Mouse (Mus musculus): ENCODE data around the gene Dnajc16.
"Not testable (repeated sequence)": the region's sequence is repeated elsewhere in the genome, so short reads cannot be mapped to it uniquely, and the experiment has no call there.

Gene Dnajc16

DNA sequence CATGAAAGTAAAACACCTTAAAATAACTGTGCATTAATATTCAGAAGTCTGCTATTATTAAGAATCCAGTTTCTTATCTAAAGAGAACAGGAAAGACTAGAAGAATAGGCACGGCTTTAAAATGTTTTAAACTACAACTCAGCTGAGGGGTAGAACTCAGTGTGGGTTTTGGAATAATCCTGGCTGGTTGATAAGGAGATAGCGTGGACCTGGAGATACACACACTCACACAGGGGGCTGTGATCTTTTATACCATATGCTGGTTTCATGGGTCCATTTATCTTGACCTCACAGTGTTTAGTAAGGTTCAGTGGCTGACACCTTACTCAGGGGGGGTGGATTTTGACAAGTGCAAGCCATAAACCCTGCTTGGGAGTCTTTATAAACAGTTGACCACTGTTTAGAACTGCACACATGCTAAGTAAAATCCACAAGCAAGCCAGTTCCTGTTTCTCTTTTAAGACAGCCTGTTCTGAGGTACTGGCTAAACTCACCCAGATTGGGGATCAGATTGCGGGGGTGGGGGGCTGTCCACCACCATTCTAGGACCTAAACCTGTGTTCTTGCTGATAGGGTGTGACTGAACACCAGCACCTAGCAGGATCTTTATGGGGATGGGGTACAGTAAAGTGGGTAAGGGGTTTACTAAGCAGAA lies 1.0 kb downstream of the Dnajc16 start:
- peak; percentile 33 for DNase-seq (ENCODE audit: low read depth, low spot score)
- Histone ChIP-seq H3K27me3 (ENCODE audit: control insufficient read depth, insufficient read depth, low read length, poor library complexity, severe bottlenecking) (no peaks in the 10 kb centered on the region), H3K36me3 (ENCODE audit: control insufficient read depth, insufficient read depth, low read length, poor library complexity, severe bottlenecking) (no peaks in the 10 kb centered on the region; the same call in 1 of the 2 replicates)

- DNase-seq (ENCODE audit: low read depth, low spot score), result no peak
- no peaks in the 10 kb centered on the region; the same call in 1 of the 2 replicates for H3K36me3 ChIP-seq (ENCODE audit: control insufficient read depth, insufficient read depth, low read length, poor library complexity, severe bottlenecking)
- no peaks in the 10 kb centered on the region for H3K27me3 ChIP-seq (ENCODE audit: control insufficient read depth, insufficient read depth, low read length, poor library complexity, severe bottlenecking)
Measured at GRCm38 (mm10) chr4:141787462-141787861, 3.3 kb downstream of the Dnajc16 start.

DNA sequence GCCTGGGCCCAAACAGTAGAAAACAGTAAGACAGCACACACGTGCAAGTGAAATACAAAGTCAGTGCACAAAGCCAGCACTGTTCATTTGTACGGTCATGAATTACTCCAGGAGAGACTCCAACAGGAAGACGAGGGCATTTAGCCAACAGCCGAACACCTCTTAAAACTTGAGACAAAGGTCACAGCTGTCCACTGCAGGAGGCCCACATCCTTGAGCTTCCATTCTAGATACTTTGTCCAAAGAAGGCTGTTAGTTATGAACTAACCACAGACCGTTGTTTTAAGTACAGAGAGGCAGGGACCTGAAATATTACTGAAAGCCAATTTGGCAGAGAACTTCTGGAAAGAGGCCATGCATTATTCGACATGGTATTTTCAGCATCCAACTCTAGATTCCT lies 3.7 kb downstream of the Dnajc16 start:
- H3K36me3 ChIP-seq (ENCODE audit: control insufficient read depth, insufficient read depth, low read length, poor library complexity, severe bottlenecking), result no peaks in the 10 kb centered on the region; the same call in 1 of the 2 replicates
- no peaks in the 10 kb centered on the region for H3K27me3 ChIP-seq (ENCODE audit: control insufficient read depth, insufficient read depth, low read length, poor library complexity, severe bottlenecking)
- DNase-seq (ENCODE audit: low read depth, low spot score), result no peak

DNA sequence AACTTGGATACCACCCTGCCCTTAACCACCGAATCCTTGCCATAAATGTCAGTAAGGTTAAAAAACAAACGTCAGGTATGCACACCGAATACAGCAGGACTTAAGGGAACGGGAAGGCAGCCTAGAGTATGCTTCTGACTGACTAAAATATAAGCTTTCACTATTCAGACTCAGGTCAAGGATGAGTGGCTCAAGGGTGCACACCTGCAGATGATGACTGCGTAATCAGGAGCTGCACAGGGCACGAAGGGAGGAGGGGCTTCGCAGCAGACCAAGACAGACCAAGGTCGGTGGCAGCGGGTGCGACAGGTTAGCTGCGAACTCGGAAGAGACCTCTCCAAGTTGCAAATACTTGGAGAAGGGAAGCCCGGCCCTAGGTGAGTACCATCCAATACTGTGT lies 4.6 kb downstream of the Dnajc16 start:
- DNase-seq (ENCODE audit: low read depth, low spot score), result no peak
- H3K27me3 ChIP-seq (ENCODE audit: control insufficient read depth, insufficient read depth, low read length, poor library complexity, severe bottlenecking), result no peaks in the 10 kb centered on the region
- no peaks in the 10 kb centered on the region; the same call in 1 of the 2 replicates for H3K36me3 ChIP-seq (ENCODE audit: control insufficient read depth, insufficient read depth, low read length, poor library complexity, severe bottlenecking)

DNA sequence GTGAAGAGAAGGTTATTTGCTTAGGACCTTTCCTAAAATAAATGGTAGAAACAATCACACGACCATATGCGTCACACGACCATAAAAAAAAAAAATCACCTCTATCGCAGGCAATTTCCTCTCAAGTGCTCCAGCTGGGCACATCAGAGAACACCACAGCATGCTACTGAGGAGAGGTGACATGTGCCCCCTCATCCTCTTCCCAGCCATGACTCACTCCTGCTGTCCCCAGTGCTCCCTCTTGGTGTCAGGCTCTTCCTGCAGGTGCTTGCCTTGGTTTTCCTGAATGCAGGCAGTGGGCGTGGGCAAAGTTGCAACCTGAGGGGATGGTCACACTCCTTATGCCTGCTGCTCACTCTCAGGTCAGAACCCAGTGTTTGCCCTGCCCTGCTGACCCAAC lies 5.9 kb downstream of the Dnajc16 start:
- DNase-seq (ENCODE audit: low read depth, low spot score), result no peak
- Histone ChIP-seq H3K27me3 (ENCODE audit: control insufficient read depth, insufficient read depth, low read length, poor library complexity, severe bottlenecking) (no peaks in the 10 kb centered on the region), H3K36me3 (ENCODE audit: control insufficient read depth, insufficient read depth, low read length, poor library complexity, severe bottlenecking) (peaks cover 5% of the 10 kb centered on the region; the same call in 1 of the 2 replicates)

- H3K36me3 ChIP-seq (ENCODE audit: control insufficient read depth, insufficient read depth, low read length, poor library complexity, severe bottlenecking), result peaks cover 17% of the 10 kb centered on the region; the same call in 1 of the 2 replicates
- DNase-seq (ENCODE audit: low read depth, low spot score), result no peak
- no peaks in the 10 kb centered on the region for H3K27me3 ChIP-seq (ENCODE audit: control insufficient read depth, insufficient read depth, low read length, poor library complexity, severe bottlenecking)
Measured at GRCm38 (mm10) chr4:141781201-141781985, 9.3 kb downstream of the Dnajc16 start.

GRCm38 (mm10) chr4:141779828-141780227 lies 10.9 kb downstream of the Dnajc16 start:
- Histone ChIP-seq H3K36me3 (ENCODE audit: control insufficient read depth, insufficient read depth, low read length, poor library complexity, severe bottlenecking) (peaks cover 19% of the 10 kb centered on the region; the same call in 1 of the 2 replicates), H3K27me3 (ENCODE audit: control insufficient read depth, insufficient read depth, low read length, poor library complexity, severe bottlenecking) (no peaks in the 10 kb centered on the region)
- DNase-seq (ENCODE audit: low read depth, low spot score), result no peak

GRCm38 (mm10) chr4:141773019-141773418 lies 17.7 kb downstream of the Dnajc16 start:
- not testable (repeated sequence) for H3K36me3 ChIP-seq (ENCODE audit: control insufficient read depth, insufficient read depth, low read length, poor library complexity, severe bottlenecking); H3K27me3 ChIP-seq (ENCODE audit: control insufficient read depth, insufficient read depth, low read length, poor library complexity, severe bottlenecking); DNase-seq (ENCODE audit: low read depth, low spot score)

GRCm38 (mm10) chr4:141771823-141772222 lies 18.9 kb downstream of the Dnajc16 start:
- H3K27me3 ChIP-seq (ENCODE audit: control insufficient read depth, insufficient read depth, low read length, poor library complexity, severe bottlenecking), result no peaks in the 10 kb centered on the region
- no peak for DNase-seq (ENCODE audit: low read depth, low spot score)
- H3K36me3 ChIP-seq (ENCODE audit: control insufficient read depth, insufficient read depth, low read length, poor library complexity, severe bottlenecking), result peaks cover 7% of the 10 kb centered on the region

DNA sequence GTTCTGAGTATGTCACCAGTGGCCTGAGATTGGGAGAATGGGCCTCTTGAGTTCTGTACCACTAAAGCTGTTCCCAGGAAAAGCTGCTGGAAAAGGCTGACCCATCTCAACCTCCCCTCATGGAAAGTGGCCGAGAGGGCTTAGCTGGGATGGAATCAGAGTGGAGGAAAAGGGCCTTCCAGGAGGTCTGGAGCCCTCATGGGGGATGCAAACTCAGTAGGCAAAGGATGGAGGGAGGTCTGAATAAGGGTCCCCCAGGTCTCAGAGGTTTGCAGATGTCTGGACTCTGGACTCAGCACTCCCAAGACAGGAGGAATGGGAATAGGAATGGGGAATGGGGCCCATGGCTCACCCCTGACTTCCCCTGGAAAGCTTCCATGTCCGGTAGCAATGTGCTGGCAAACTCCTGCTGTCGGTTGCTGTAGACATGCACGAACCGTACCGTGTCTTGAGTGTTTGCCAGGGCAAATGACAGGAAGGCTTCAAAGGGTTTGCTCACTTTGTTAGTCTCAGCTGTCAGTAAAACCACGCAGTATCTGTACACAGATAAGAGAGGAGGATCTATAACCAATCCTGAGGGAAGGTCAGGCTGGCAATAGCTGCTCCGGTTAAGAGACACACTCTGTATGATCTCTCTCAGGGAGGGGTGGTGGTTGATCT lies 21.1 kb downstream of the Dnajc16 start:
- peaks cover 5% of the 10 kb centered on the region for H3K36me3 ChIP-seq (ENCODE audit: control insufficient read depth, insufficient read depth, low read length, poor library complexity, severe bottlenecking)
- DNase-seq (ENCODE audit: low read depth, low spot score), result no peak
- no peaks in the 10 kb centered on the region for H3K27me3 ChIP-seq (ENCODE audit: control insufficient read depth, insufficient read depth, low read length, poor library complexity, severe bottlenecking)

DNA sequence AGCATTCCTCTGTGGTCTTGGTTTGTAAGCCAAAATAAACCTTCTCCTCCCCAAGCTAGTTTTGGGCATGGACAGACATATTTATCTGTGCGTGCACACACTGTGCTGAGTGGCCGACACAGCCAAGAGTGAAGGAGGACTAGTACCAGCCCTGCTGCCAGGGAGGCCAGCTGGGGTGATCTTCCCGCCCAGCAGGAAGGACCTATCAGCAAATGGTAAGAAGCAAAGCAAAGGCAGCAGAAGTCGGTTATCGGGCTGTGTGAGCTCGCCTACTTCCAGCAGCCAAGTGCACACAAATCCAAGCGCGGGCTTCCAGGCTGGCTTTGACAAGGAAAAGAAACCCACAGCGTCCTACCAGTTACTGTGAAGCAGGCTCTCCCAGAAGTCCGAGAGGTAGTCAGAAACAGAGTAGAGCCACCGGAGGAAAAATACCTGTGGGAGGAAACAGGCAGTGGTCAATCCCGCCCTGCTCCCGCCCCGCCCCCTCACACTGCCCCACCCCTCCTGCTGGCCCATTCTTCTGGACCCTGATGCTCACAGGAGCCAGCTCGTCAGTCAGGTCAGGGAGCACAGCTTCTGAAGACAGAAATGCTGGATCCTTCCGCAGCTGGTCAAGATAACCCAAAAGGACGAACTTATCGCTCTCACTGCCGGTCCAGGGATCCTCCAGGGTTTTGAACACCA lies 23.2 kb downstream of the Dnajc16 start:
- Histone ChIP-seq H3K27me3 (ENCODE audit: control insufficient read depth, insufficient read depth, low read length, poor library complexity, severe bottlenecking) (no peaks in the 10 kb centered on the region), H3K36me3 (ENCODE audit: control insufficient read depth, insufficient read depth, low read length, poor library complexity, severe bottlenecking) (peaks cover 7% of the 10 kb centered on the region)
- no peak for DNase-seq (ENCODE audit: low read depth, low spot score)

GRCm38 (mm10) chr4:141766668-141767352 lies 23.9 kb downstream of the Dnajc16 start:
- DNase-seq (ENCODE audit: low read depth, low spot score), result no peak
- Histone ChIP-seq H3K27me3 (ENCODE audit: control insufficient read depth, insufficient read depth, low read length, poor library complexity, severe bottlenecking) (no peaks in the 10 kb centered on the region), H3K36me3 (ENCODE audit: control insufficient read depth, insufficient read depth, low read length, poor library complexity, severe bottlenecking) (peaks cover 7% of the 10 kb centered on the region)

DNA sequence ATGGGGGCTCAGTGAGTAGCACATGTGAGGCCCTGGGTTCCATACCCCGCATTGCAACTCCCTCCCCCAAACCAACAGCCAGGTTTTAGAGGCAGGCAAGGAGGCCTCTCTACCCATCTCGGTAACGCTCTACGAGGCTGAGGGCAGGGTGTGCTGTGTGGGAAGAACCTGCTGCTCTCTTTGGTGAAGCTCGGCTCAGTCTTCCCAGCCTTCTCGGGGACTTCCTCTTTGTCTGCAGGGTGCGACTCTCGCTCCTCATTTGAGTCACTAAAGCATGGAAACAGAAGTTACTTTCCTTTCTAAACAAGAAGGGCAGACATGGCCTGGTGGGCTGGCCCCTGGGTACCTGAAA lies 24.4 kb downstream of the Dnajc16 start:
- Histone ChIP-seq H3K27me3 (ENCODE audit: control insufficient read depth, insufficient read depth, low read length, poor library complexity, severe bottlenecking) (no peaks in the 10 kb centered on the region), H3K36me3 (ENCODE audit: control insufficient read depth, insufficient read depth, low read length, poor library complexity, severe bottlenecking) (peaks cover 7% of the 10 kb centered on the region)
- peak; percentile 57 for DNase-seq (ENCODE audit: low read depth, low spot score)

DNA sequence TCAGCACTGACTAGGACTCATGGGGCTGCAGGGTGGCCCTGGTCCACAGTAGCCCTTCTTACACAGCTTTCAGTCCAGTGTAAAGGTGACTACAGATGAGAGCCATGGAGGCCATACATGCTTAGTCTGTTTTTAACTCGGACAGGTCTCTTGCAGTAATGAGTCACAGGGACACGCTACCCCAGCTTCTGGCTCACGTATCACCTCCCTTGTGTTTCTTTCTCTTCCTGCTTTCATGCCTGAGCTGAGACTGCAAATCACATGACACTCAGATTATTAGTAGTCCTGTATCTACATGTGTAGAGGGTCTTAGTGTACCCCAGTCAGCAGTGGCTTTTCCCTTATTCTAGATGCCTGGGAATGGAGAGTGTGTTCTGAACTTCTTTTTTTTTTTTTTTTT lies 25.7 kb downstream of the Dnajc16 start:
- H3K36me3 ChIP-seq (ENCODE audit: control insufficient read depth, insufficient read depth, low read length, poor library complexity, severe bottlenecking), result peaks cover 5% of the 10 kb centered on the region
- peak; percentile 15 for DNase-seq (ENCODE audit: low read depth, low spot score)
- no peaks in the 10 kb centered on the region for H3K27me3 ChIP-seq (ENCODE audit: control insufficient read depth, insufficient read depth, low read length, poor library complexity, severe bottlenecking)

Data from splenic B cell, adult 2 months (primary cell).